Mouse (Mus musculus) thymus, postnatal 25 days (tissue): ENCODE data around the gene Osbpl11.
"Not testable (repeated sequence)": the region's sequence is repeated elsewhere in the genome, so short reads cannot be mapped to it uniquely, and the experiment has no call there.

Source experiments
- DNase-seq: peaks from one replicate; pipeline ENCODE4 v3.0.0; 2022

Gene Osbpl11

GRCm38 (mm10) chr16:33178278-33179074 is 6.4 kb upstream of the Osbpl11 start:
- no peak for DNase-seq

GRCm38 (mm10) chr16:33179222-33179621 is 5.6 kb upstream of the Osbpl11 start:
- DNase-seq: not testable (repeated sequence)

GRCm38 (mm10) chr16:33179911-33180310 is 5.0 kb upstream of the Osbpl11 start:
- DNase-seq: no peak

- no peak for DNase-seq
Measured at GRCm38 (mm10) chr16:33180793-33181192, 4.1 kb upstream of the Osbpl11 start.

- peak; percentile 72 for DNase-seq
Measured at GRCm38 (mm10) chr16:33185261-33186046, 583 bp downstream of the Osbpl11 start.

GRCm38 (mm10) chr16:33186134-33186533 is 1.3 kb downstream of the Osbpl11 start:
- DNase-seq: no peak

- peak; percentile 72 for DNase-seq
Measured at GRCm38 (mm10) chr16:33188076-33188475, 3.2 kb downstream of the Osbpl11 start.

- DNase-seq: no peak
Measured at GRCm38 (mm10) chr16:33191671-33192091, 6.8 kb downstream of the Osbpl11 start.

- DNase-seq: no peak
Measured at GRCm38 (mm10) chr16:33192280-33192679, 7.4 kb downstream of the Osbpl11 start.

- DNase-seq: peak; percentile 62
Measured at GRCm38 (mm10) chr16:33193649-33194048, 8.8 kb downstream of the Osbpl11 start.

GRCm38 (mm10) chr16:33195686-33196313 is 10.9 kb downstream of the Osbpl11 start:
- peak; percentile 25 for DNase-seq

GRCm38 (mm10) chr16:33196578-33196977 is 11.7 kb downstream of the Osbpl11 start:
- DNase-seq: no peak

GRCm38 (mm10) chr16:33200589-33200988 is 15.7 kb downstream of the Osbpl11 start:
- DNase-seq: no peak

- no peak for DNase-seq
Measured at GRCm38 (mm10) chr16:33210812-33211211, 25.9 kb downstream of the Osbpl11 start.

- DNase-seq: no peak
Measured at GRCm38 (mm10) chr16:33216313-33217003, 31.6 kb downstream of the Osbpl11 start.

- not testable (repeated sequence) for DNase-seq
Measured at GRCm38 (mm10) chr16:33217553-33218085, 32.7 kb downstream of the Osbpl11 start.

- DNase-seq: no peak
Measured at GRCm38 (mm10) chr16:33222482-33222881, 37.6 kb downstream of the Osbpl11 start.

GRCm38 (mm10) chr16:33224381-33224780 is 39.5 kb downstream of the Osbpl11 start:
- no peak for DNase-seq

- no peak for DNase-seq
Measured at GRCm38 (mm10) chr16:33234128-33234527, 49.3 kb downstream of the Osbpl11 start.

- no peak for DNase-seq
Measured at GRCm38 (mm10) chr16:33236151-33236550, 51.3 kb downstream of the Osbpl11 start.

GRCm38 (mm10) chr16:33239305-33239704 is 54.4 kb downstream of the Osbpl11 start:
- no peak for DNase-seq

GRCm38 (mm10) chr16:33242046-33242445 is 57.2 kb downstream of the Osbpl11 start:
- DNase-seq: no peak
